Mouse (Mus musculus) G1E (cell line): ENCODE data around the gene Vmn1r14.

Experiments
- CTCF ChIP-seq: IDR thresholded peaks from 2 replicates; pipeline ENCODE4 v1.5.1; 2012; ENCODE audit warnings: low read depth, low read length, inconsistent platforms, mixed read lengths
- GATA2 ChIP-seq: IDR thresholded peaks from 2 replicates; pipeline ENCODE4 v1.6.1; 2012; ENCODE audit warnings: low read depth, low read length, inconsistent platforms, borderline replicate concordance

DNA sequence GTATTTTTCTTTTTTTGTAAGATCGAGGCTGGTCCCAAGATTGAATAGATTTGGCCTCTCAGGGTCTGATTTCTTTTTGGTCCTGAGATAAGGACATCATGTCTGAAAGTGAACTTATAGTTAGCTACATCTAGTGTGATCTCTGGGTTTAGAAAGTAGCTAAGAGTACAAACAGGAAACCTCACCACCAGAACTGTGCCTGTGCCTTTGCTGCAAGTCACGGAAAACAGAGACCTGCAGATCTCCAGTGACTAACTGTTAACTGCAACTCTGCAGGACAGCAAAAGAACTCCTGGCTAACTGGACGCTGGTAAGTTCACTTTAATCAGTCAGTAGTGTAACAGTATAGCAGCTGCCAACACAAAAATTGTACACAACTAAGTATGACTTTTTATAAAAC, 40.4 kb downstream of the Vmn1r14 start:
- no peak for TF ChIP-seq CTCF
- no peak for TF ChIP-seq GATA2
